Mouse (Mus musculus): ENCODE measurements around the gene Lman2.

Gene Lman2

DNA sequence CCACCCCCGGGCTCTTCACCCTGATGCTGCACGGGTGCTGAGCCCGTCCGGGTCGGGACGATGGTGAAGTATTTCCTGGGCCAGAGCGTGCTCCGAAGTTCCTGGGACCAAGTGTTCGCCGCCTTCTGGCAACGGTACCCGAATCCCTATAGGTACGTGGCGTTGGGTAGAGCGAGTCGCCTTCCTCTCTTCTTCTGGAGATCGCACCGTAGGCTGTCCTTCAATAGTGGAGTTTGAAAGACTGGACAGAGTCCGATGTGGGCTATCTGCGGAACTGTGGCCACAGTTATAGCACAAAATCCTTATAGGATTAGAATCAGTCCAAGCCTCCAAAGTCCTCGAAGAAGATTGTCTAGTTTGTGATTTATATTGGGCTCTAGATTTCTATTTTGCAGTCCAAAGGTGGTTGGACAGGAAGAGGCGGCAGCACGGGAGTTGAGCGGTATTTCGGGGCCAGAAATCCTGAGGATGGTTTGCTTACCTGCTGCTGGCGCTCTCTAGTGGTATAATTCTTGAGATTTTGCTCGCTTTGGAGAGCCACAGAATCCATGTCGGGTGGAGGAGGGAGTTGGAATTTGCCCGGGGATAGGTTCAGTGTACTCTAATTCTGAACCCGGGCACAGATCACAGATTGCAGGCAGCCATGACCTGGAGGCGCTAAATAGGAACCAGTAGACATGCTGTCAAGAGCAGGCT, 40.3 kb downstream of the Lman2 start:
- DNase-seq = peak; percentile 58 to 61

DNA sequence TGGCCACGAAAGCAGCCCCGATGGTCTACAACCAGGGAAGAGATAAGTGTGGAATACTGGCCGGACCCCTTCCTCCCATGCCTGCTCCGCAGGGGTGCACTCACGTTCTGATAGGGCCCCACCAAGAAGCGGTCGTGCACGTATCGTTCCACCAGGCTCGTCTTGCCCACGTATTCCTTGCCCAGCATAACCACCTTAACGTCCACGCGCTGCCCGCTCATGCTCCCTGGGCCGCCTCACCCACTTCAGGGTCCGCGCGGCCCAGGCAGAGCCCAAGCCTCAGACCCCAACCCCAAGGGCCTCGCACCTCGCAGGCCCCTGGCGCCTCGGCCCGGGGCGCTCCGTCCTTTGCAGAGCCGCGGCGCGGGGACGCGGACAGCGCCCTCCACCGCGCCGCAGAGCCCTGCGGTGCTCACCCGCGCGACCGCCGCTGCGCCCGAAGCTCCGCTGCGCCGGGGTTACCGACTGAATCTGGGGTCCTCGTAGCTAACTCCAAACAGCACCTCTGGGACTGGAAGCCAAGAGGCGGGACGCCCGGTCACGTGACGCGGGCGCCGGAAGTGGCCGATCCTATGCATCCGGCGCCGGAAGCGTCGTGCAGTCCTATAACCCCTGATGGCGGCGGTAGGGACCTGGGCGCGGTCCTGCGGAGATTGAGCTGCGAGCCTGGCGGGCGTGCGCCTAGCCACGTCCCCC, 41.0 kb downstream of the Lman2 start, which contains the start of gene Rab24:
Rab24 (minus strand) TSS at position 513 of the 696 bp plus-strand sequence.
- peak; percentile 93 to 94 for DNase-seq

DNA sequence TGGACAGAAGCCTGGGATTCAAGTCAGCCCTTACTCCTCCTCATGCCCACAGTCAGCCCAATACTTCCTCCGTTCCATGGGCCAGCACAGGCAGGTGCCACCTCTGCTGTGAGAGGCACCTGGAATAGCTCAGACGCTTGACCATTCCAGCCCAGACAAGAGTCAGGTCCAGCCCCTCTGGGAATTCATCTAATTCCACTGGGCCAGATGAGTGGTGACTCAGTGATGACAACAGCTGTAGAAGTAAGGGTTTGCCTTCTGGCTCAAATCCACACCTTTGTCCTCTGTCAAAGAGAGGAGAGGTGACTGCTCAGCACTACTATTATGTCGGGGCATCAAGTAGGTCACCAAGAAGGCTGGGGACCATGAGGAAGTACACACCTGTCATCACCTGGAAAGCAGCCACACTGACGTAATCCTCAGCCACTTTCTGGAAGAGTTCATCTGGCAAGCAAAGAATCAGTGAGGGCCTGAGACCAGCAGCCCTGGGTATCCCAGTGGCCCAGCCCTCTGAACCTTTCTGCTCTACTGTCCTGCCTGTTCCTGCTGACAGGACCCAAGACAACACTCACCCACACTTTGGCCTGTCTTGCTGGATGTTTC, 42.6 kb downstream of the Lman2 start, which contains the start of gene Prelid1:
Prelid1 (plus strand) TSS at position 570 of the 603 bp plus-strand sequence.
- DNase-seq = peak; percentile 37 to 58

DNA sequence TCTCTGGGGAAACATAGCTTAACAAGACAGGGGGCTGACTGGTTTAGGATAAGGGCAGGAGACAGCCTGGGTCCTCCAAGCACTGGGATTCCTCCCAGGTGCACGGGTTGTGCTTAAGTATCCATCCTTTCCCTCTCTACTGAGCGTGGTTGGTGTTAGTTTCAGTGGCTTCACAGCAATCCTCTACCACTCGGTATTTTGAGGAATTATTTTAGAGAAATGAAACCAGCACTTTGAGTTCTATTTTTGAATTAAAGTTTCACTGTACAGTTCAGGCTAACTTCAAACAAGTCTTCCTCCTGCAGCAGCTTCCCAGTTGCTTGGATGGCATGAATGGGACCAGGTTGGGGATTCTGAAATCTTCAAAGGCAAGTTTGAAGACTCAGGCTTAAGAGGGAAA, 44.2 kb downstream of the Lman2 start:
- no peak for DNase-seq

DNA sequence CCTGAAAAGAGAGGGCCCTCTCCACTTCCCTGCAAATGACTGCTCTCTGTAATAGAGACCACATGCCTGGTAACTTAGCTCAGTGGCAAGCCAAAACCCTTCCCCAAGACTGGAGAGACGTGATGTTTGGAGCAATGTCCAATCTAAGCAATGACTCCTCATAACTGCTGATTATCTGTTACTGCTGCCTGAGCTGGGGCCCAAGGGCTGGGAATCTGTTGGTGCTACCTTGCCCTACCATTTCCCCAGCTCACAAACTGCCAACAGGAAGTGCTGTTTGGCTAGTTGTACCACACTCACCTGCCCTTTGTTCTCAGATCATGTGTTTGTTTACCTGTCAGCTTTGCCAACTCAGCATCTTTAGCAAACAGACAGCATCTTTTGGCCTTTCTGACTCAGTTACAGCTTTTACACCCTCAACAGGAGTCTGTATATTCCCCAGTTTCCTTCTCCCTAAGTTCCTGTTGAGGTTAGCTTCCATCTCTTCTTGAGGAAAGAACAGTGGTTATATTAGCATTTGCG, 47.6 kb downstream of the Lman2 start:
- DNase-seq = no peak

DNA sequence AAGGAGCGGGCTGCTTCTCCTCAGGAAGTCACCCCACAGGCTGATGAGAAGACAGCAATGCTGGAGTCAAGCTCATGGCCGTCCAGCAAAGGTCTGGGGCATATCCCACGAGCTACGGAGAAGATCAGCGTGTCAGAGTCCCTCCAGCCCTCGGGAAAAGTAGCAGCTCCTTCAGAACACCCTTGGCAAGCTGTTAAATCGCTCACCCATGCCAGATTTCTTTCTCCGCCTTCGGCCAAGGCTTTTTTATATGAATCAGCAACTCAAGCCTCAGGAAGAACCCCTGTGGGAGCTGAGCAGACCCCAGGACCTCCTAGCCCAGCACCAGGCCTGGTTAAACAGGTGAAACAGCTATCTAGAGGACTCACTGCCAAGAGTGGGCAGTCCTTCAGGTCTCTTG, 49.5 kb downstream of the Lman2 start:
- DNase-seq = no peak

DNA sequence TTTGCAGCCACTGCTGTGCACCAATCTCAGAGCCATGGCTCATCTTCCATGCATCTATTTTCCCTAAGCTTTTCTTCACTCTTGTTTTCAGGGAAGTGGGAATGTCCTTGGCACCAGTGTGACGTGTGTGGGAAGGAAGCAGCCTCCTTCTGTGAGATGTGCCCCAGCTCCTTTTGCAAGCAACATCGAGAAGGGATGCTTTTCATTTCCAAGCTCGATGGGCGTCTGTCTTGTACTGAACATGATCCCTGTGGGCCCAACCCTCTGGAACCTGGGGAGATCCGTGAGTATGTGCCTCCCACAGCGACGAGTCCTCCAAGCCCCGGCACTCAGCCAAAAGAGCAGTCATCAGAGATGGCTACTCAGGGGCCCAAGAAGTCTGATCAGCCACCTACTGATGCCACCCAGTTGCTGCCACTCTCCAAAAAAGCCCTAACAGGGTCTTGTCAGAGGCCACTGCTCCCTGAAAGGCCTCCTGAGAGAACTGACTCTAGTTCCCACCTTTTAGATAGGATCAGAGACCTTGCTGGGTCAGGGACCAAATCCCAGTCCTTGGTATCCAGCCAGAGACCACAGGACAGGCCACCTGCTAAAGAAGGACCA, 50.5 kb downstream of the Lman2 start:
- DNase-seq = no peak

DNA sequence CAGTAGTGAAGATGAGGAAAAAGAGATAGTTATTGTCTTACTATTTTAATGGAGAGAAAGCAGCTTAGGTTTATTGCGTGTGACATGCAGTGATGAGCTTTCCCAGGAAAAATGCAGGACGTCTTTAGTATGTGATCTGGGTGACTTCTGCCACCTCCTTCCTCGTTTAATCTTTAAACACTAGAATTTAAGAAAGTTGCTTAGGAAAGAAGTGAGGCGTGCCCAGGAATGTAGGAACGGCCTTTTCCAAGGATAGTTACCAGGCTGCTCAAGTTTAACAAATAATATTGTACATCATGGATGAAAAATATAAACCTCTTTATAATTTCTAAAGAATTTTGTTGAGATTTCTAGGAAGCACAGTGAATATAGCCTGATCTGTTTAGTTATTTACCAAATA, 61.7 kb downstream of the Lman2 start:
- no peak for DNase-seq

DNA sequence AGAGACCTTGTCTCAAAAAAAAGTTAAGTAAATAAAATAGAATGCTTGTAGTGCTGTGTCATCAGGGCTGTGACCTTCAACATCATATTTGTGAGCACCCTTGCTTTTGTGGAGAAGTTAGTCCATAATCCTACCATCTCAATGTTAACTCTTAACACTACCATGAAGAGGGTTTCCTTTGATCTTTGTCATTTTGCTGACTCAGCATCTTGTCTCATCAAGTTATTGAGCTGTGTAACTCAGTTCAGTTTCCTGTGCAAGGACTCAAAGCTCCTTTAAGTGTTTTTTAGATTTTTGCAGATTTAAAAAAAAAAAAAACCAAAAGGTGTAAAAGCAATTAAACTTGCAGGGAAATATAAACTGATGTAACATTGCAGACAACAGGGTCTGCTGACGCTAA, 65.8 kb downstream of the Lman2 start:
- no peak for DNase-seq
